In the genomic region with DNA sequence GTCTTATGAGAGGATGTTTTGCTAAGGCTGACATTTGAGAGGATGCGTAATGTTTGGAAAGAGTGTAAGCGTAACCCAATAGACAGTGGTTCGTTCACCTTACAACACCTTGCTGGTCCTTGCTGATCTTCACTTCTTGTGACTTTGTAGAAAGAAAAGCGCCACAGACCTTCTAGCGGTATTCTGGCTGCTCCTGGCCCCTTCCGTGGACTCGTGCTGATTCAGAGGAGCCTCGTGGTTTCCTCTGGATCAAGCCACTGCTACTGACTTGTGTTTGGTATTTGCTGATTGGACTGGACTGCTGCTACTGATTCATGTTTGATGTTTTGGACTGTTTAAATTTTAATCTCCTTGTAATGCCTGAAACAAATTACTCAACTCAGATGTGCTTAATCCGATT, we compare ENCODE assay signal across 16 mouse cellular contexts.
"Had no signal": no experiment of that assay in that cellular context is flagged by ENCODE, and none has a peak within 500 bp of the region (broad histone marks: within the 10 kb centered on the region; RNA-seq: fewer than 3 reads in every experiment).

No protein-coding gene starts in this region.

- DNase-seq: heart, postnatal 10 days; heart, postnatal 14 days; heart, postnatal 36 days; heart, postnatal 4 days; kidney, adult 11 months; kidney, adult 18-20 months; kidney, adult 2 months; kidney, adult 8-10 months; kidney, adult 9 months; kidney, postnatal 10 days; kidney, postnatal 14 days; kidney, postnatal 25 days; kidney, postnatal 36 days; kidney, postnatal 4 days; layer of hippocampus, adult 9-11 months; layer of hippocampus, postnatal 36 days had no signal
